Mouse (Mus musculus) liver, embryonic 12.5 days (tissue): Measurements from ENCODE around the gene Zfp423. TPM values are rescaled to one million over a fixed set of nuclear protein-coding genes. Genes with fewer than 3 reads are reported as not detected.
A peak's percentile ranks its signal among the peaks of the same experiment; 100 is the strongest.
"Not testable (repeated sequence)": the region's sequence is repeated elsewhere in the genome, so short reads cannot be mapped to it uniquely, and the experiment has no call there.

Experiments
- ATAC-seq: fragments of 200-750 bp; cut with Nextera tagmentation; 2 replicates; pipeline ENCODE4 v1.8.0; 2017; ENCODE audit warnings: moderate number of reproducible peaks, mild to moderate bottlenecking, moderate library complexity
- H3K27ac ChIP-seq: fragments of 300-500 bp; sonication (generic); 2 replicates; pipeline ENCODE4 v1.5.1; 2016; ENCODE audit warnings: mild to moderate bottlenecking
- H3K27me3 ChIP-seq: fragments of 300-500 bp; sonication (generic); replicated peaks from 2 replicates; pipeline ENCODE4 v1.6.1; 2016; ENCODE audit warnings: mild to moderate bottlenecking, moderate library complexity
- H3K36me3 ChIP-seq: fragments of 300-500 bp; sonication (generic); 2 replicates; pipeline ENCODE4 v1.6.1; 2016; ENCODE audit warnings: mild to moderate bottlenecking, moderate library complexity
- H3K4me1 ChIP-seq: fragments of 300-500 bp; sonication (generic); 2 replicates; pipeline ENCODE4 v1.6.1; 2016
- H3K4me2 ChIP-seq: fragments of 300-500 bp; sonication (generic); 2 replicates; pipeline ENCODE4 v1.6.1; 2016; ENCODE audit warnings: mild to moderate bottlenecking, moderate library complexity
- H3K4me3 ChIP-seq: fragments of 300-500 bp; sonication (generic); 2 replicates; pipeline ENCODE4 v1.5.1; 2016; ENCODE audit warnings: mild to moderate bottlenecking, moderate library complexity
- H3K9ac ChIP-seq: fragments of 300-500 bp; sonication (generic); 2 replicates; pipeline ENCODE4 v1.6.1; 2016; ENCODE audit warnings: mild to moderate bottlenecking, moderate library complexity
- H3K9me3 ChIP-seq: fragments of 300-500 bp; sonication (generic); replicated peaks from 2 replicates; pipeline ENCODE4 v1.6.1; 2016; ENCODE audit warnings: mild to moderate bottlenecking, moderate library complexity
- WGBS: fragments of 180-500 bp; shearing (Covaris S2); methylation state at CpG from one replicate; pipeline ENCODE4 v1.1.7; 2016; ENCODE audit not compliant: insufficient replicate concordance; 5-methylcytosine and 5-hydroxymethylcytosine counted together
- polyA plus RNA-seq: library from polyadenylated mRNA; unstranded; fragments of >200 nt; fragmentation: Nextera tagmentation; extraction: Ambion mirVana; gene quantifications from 2 replicates; pipeline ENCODE4 v1.2.1, GENCODE M21; 2016

Zfp423 gene
- polyA plus RNA-seq, 1 experiment from 2014 or later, result 2.5 TPM

DNA sequence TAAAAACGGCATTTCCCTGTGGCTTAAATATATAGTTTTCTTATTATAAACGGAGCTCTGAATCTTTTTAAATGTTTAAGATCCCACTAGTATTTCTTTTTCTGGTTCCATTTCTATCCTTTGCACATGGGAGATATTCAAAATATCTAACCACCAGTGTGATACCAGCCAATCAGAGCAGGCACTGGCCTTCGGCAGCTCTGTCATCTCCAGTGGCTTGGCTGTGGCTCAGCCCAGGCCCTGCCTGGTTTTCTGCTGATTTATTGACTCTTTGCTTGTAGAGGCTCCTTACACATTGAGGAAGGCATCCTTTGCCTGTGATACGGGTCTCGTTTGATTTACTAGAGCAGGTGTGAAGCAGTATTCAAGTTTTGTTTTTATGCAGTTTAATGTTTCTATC lies 108.0 kb downstream of the Zfp423 start:
- H3K36me3 ChIP-seq, result no peaks in the 10 kb centered on the region
- no peak for ATAC-seq
- H3K9ac ChIP-seq, result no peak overlapping the region
- H3K4me3 ChIP-seq, result no peak overlapping the region
- H3K4me1 ChIP-seq, result no peaks in the 10 kb centered on the region
- no peaks in the 10 kb centered on the region for H3K9me3 ChIP-seq
- WGBS, result 71% methylated on average over 5 of the region's 5 CpGs
- no peak overlapping the region for H3K4me2 ChIP-seq
- H3K27me3 ChIP-seq, result no peaks in the 10 kb centered on the region
- no peak overlapping the region for H3K27ac ChIP-seq

DNA sequence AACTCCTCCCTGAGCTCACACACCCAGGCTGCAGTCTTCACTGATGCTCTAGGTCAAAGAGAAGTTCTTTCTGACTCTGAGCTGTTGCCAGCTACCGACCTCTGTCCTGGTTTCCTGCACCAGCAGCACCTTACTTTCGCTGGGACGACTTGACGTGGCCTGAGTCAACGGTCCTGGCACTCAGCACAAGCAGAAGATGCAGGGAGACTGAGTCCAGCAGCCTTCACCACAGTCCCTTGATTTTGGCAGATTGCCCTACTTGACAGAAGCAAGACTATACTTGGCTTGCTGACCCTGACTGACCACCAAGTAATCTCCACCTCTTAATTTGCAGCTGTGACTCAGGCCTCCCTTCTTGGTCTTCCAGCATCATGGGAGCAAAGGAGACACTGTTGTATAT lies 110.6 kb downstream of the Zfp423 start:
- Histone ChIP-seq H3K36me3 (no peaks in the 10 kb centered on the region), H3K4me1 (no peaks in the 10 kb centered on the region), H3K4me3 (no peak overlapping the region), H3K9ac (no peak overlapping the region), H3K4me2 (no peak overlapping the region), H3K27ac (no peak overlapping the region), H3K9me3 (no peaks in the 10 kb centered on the region), H3K27me3 (no peaks in the 10 kb centered on the region)
- no peak for ATAC-seq
- 72% methylated on average over 5 of the region's 5 CpGs for WGBS

DNA sequence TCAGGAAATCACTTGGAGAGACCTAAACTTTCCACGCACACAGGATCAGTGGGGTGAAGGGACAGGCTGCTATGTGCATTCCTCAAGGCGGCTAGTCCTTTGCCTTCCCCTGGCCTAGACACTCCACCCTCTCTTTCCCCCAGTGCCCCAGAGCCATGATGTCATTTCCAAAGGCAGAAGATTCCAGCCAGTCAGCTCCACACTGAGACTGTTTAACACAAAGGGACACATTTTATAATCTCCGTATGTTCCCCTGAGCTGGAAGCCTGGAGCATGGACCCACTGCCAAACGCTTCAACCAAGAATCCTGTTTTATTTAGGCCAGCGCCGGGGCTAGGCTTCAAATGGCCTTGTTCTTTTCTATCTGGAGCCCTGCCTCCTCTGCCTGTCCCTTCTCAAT lies 111.6 kb downstream of the Zfp423 start:
- WGBS, result 68% methylated on average over 6 of the region's 6 CpGs
- H3K4me3 ChIP-seq, result no peak overlapping the region
- no peaks in the 10 kb centered on the region for H3K9me3 ChIP-seq
- H3K9ac ChIP-seq, result no peak overlapping the region
- ATAC-seq, result no peak
- no peak overlapping the region for H3K27ac ChIP-seq
- H3K27me3 ChIP-seq, result no peaks in the 10 kb centered on the region
- H3K36me3 ChIP-seq, result no peaks in the 10 kb centered on the region
- H3K4me1 ChIP-seq, result no peaks in the 10 kb centered on the region
- no peak overlapping the region for H3K4me2 ChIP-seq

DNA sequence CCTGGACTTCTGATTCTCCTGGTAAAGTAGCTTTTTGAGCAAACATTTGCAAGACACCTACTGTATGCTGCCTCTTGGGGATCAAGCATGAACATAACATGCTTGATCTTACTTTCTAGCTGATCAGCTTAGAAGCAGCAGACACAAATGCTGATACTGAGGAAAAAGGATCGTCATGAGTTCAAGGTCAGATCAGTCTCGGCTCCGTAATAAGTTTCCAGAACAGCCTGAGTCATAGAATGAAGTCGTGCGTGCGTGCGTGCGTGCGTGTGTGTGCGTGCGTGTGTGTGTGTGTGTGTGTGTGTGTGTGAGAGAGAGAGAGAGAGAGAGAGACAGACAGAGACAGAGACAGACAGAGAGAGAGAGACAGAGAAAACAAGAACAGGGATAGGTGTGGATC lies 117.3 kb downstream of the Zfp423 start:
- not testable (repeated sequence) for H3K27ac ChIP-seq, H3K4me3 ChIP-seq, H3K9ac ChIP-seq, H3K9me3 ChIP-seq, H3K36me3 ChIP-seq, H3K4me2 ChIP-seq, H3K4me1 ChIP-seq, H3K27me3 ChIP-seq, ATAC-seq
- 72% methylated on average over 11 of the region's 11 CpGs for WGBS

DNA sequence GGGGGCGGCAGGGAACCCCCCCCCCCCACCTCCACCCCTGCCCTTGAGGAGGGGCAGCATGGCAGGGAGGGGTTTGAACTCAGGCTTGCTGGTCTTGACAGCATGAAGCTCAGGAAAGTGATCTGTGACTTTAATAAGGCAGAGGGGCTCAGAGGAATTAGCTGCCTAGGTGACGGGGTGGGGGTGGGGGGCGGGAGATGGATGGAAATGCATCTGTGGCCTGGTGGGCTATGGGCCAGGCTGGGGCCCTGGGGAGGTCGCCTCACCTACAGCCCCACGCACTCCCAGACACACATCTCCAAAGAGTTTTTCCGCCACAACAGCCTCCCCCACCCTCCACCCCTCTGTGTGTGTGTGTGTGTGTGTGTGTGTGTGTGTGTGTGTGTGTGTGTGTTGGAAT lies 122.1 kb downstream of the Zfp423 start:
- Histone ChIP-seq H3K27ac (no peak overlapping the region), H3K27me3 (peaks cover 29% of the 10 kb centered on the region), H3K36me3 (no peaks in the 10 kb centered on the region), H3K4me3 (no peak overlapping the region), H3K9me3 (no peaks in the 10 kb centered on the region), H3K9ac (no peak overlapping the region), H3K4me2 (no peak overlapping the region), H3K4me1 (peaks cover 12% of the 10 kb centered on the region; the same call in 1 of the 2 replicates)
- ATAC-seq, result no peak
- WGBS, result 61% methylated on average over 5 of the region's 6 CpGs

DNA sequence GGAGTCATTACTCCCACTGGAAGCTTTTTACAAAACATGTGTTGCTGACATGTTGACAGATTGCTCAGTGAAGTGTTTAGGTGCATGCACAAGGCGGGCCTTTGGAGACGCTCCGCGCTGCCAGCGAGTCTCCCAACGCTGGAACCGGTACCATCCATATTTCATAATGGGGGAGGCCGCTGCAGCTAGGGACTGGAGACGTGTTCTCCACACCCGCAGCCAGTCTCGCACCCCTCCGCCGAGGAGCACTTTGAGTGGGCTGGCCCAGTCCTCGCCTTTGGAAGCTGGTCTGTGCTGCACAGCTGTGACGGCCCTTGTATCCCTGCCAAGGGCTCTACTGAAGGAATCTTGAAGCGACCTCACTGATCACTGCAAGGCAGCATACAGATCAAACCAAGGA lies 122.5 kb downstream of the Zfp423 start:
- H3K4me1 ChIP-seq, result peaks cover 14% of the 10 kb centered on the region; the same call in 1 of the 2 replicates
- no peak overlapping the region for H3K9ac ChIP-seq
- no peak overlapping the region for H3K27ac ChIP-seq
- ATAC-seq, result no peak
- no peak overlapping the region for H3K4me2 ChIP-seq
- no peak overlapping the region for H3K4me3 ChIP-seq
- H3K9me3 ChIP-seq, result no peaks in the 10 kb centered on the region
- peaks cover 29% of the 10 kb centered on the region for H3K27me3 ChIP-seq
- 62% methylated on average over 16 of the region's 16 CpGs for WGBS
- no peaks in the 10 kb centered on the region for H3K36me3 ChIP-seq

DNA sequence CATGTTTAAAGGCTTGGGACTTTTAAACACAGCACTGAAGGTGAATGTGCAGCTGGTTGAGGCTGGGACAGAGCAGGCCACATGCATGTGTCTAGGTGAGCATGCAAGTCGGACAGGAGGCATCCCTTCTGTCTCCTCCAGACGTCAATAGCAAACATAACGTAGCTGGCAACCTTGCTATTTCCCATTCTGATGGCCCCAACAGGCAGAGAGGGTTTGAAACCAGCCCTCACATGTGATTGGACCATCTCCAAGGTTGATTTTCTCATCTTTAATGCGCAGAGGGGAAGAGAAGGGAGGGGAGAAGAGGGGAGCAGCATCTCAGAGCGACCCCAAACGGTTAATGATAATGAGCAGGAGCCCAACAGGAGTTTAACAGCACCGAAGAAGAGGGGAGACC lies 123.5 kb downstream of the Zfp423 start:
- H3K27me3 ChIP-seq, result peaks cover 29% of the 10 kb centered on the region
- WGBS, result 21% methylated on average over 7 of the region's 7 CpGs
- H3K4me1 ChIP-seq, result peaks cover 21% of the 10 kb centered on the region; the same call in 1 of the 2 replicates
- no peaks in the 10 kb centered on the region for H3K36me3 ChIP-seq
- ATAC-seq, result no peak
- H3K9ac ChIP-seq, result no peak overlapping the region
- H3K4me3 ChIP-seq, result no peak overlapping the region
- H3K9me3 ChIP-seq, result no peaks in the 10 kb centered on the region
- no peak overlapping the region for H3K4me2 ChIP-seq
- no peak overlapping the region; the same call in 1 of the 2 replicates for H3K27ac ChIP-seq

DNA sequence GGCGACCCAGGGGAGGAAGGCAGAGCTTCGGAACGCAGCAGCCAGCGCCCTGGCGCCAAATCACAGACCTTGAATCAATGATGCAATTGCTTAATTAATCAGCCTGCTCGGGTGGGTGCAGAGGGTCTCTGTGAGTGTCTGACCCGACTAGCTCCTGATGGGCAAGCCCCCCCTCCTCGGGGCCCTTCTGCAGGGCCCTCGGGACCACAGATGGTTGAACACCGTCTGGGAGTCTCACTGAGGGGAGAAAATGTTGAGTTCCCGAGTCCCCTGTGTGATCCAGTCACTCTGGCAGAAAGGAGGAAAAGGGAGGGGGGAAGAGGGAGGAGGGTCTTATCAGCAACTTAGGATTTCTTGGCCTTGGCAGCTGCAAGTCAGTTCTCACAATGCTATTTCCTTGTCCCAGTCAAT lies 124.0 kb downstream of the Zfp423 start:
- 15% methylated on average over 11 of the region's 11 CpGs for WGBS
- no peak for ATAC-seq

DNA sequence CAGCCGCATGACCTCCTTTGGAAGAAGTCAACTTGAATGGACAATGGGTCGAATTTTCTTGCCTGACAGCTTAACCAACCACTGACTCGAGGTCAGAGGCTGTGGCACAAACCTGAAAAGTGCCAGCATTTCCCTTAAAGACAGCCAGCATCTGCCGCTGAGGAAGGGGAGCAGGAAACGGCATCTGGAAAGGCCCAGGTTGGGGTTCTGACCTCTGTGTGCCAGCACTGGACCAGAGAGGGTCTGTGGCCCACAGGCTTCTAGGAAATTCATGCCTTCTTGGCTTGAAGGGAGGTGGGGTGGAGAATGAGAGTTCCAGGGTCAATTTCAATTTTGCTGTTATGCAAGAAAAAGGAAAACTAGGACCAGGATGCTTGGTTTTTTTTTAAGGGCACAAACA lies 124.7 kb downstream of the Zfp423 start:
- H3K4me3 ChIP-seq, result no peak overlapping the region
- H3K36me3 ChIP-seq, result no peaks in the 10 kb centered on the region
- WGBS, result 32% methylated on average over 5 of the region's 5 CpGs
- H3K27me3 ChIP-seq, result peaks cover 29% of the 10 kb centered on the region
- no peak overlapping the region for H3K9ac ChIP-seq
- H3K27ac ChIP-seq, result no peak overlapping the region
- H3K4me1 ChIP-seq, result peaks cover 21% of the 10 kb centered on the region; the same call in 1 of the 2 replicates
- no peak for ATAC-seq
- H3K4me2 ChIP-seq, result no peak overlapping the region
- no peaks in the 10 kb centered on the region for H3K9me3 ChIP-seq

More for the DNA sequence above, 124.0 kb downstream of the Zfp423 start:
- Histone ChIP-seq H3K4me1 (peaks cover 21% of the 10 kb centered on the region; the same call in 1 of the 2 replicates), H3K36me3 (no peaks in the 10 kb centered on the region), H3K4me3 (no peak overlapping the region), H3K4me2 (peak overlapping the region; percentile 24; the same call in 1 of the 2 replicates), H3K27ac (no peak overlapping the region; the same call in 1 of the 2 replicates), H3K27me3 (peaks cover 29% of the 10 kb centered on the region), H3K9me3 (no peaks in the 10 kb centered on the region), H3K9ac (no peak overlapping the region)

DNA sequence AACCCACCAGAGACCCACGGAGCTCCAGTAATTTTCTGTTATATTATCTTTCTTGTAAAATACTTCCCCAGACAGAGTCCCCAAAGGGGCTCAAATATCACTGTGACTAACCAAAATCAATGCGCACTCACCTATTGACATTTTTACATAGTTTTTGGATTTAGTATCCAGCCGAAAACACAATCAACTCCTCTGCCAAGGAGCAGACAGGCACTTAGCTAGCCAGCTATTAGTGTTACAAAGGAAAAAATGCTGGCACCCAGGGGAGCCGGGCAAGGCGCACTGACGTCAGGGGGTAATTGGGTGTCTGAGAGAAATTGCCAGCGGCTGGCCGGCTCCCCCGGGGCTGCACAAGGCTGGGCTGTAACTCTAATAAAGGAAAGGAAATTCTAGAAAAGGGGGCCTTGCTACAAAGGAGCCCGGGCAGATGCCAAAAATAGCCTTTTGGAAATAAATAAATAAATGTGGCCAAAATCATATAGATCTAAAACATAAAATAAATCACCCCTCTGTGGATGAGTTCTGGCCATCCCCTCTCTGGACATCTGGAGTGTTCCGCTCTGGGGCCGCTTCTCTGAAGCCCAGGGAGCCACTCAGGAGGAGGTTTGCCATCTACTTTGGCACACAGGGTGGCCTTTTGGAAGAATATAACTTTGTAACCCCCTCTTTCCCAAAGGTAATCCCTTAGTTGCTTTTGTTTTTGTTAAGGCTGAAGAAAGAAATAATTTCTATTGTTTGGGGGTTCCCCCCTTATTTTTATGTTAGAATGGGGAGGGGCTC lies 125.4 kb downstream of the Zfp423 start:
- Histone ChIP-seq H3K36me3 (no peaks in the 10 kb centered on the region), H3K4me3 (no peak overlapping the region), H3K4me1 (peaks cover 21% of the 10 kb centered on the region; the same call in 1 of the 2 replicates), H3K9me3 (no peaks in the 10 kb centered on the region), H3K4me2 (no peak overlapping the region), H3K27ac (no peak overlapping the region), H3K27me3 (peaks cover 29% of the 10 kb centered on the region), H3K9ac (no peak overlapping the region)
- no peak for ATAC-seq
- 54% methylated on average over 12 of the region's 12 CpGs for WGBS

DNA sequence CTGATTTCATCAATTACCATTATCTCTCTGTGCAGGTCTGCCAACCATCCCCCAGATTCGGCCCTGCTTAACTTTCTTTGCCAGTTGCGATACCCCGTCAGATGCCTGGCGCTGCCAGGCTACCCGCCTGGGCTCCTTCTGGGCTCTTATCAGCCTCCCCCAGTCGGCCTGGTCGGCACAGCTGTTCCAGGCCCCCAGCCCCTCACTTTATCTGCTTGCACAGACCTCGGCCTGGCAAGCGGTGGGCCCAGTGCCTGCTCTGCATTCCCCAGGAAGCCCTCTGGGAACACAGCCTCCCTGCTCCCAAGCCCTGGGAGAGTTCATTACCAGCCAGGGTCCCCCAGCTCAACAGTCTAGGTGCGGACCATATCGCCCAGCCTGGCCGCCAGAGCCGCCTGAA lies 126.1 kb downstream of the Zfp423 start:
- WGBS, result 38% methylated on average over 13 of the region's 13 CpGs
- no peak overlapping the region for H3K4me2 ChIP-seq
- H3K4me3 ChIP-seq, result no peak overlapping the region
- no peaks in the 10 kb centered on the region for H3K9me3 ChIP-seq
- H3K9ac ChIP-seq, result no peak overlapping the region
- no peak overlapping the region for H3K27ac ChIP-seq
- H3K36me3 ChIP-seq, result no peaks in the 10 kb centered on the region
- no peak for ATAC-seq
- peaks cover 29% of the 10 kb centered on the region for H3K27me3 ChIP-seq
- H3K4me1 ChIP-seq, result peaks cover 21% of the 10 kb centered on the region; the same call in 1 of the 2 replicates

DNA sequence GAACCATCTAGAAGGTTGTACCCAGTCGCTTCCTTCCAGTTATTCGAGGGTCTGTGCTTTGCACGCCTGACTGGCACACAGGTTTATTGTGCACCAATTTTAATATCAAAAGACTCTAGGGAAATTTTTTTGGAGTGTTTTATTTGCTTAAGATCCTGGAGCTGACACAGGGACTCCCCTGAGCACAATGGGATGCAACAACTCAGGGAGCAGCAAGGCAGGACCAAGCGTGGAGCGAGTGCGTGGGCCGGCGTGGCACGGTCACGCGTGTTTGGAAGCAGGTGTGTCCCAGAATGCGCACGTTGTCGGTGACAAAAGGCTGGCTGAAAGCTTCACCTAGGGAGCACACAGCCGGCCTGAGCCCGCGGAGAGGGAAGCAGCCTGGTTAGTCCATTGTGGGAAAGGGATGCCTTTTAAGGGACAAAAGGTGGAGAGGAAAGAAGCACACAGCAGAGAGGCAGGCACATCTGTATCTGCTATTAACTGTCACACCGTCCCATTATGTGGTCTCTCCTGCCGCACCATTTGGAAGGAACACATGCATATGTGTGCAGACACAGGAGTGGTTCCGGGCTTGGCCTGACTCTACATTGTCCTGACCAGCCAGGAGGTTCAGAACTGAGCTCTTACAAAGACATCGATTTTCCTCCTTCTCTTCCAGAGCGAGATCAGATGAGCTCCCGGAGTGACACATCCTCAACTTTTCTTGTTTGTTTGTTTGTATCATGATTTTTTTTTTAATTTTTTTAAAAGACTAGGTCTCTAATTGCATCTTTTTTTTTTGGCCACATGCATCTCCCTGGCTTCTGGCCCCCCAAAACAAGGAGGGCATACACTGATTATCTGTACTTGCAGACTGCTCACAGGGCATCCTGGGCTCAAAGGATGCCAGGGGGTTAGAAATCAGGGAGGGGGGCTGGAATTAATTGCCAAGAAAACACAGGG lies 126.7 kb downstream of the Zfp423 start:
- WGBS, result 59% methylated on average over 23 of the region's 23 CpGs
- peaks cover 21% of the 10 kb centered on the region; the same call in 1 of the 2 replicates for H3K4me1 ChIP-seq

More for the DNA sequence above, 126.7 kb downstream of the Zfp423 start:
- Histone ChIP-seq H3K9ac (no peak overlapping the region), H3K4me2 (no peak overlapping the region), H3K27me3 (peaks cover 29% of the 10 kb centered on the region), H3K27ac (no peak overlapping the region), H3K4me3 (no peak overlapping the region), H3K9me3 (no peaks in the 10 kb centered on the region), H3K36me3 (no peaks in the 10 kb centered on the region)
- no peak for ATAC-seq
